Mouse (Mus musculus) CH12.LX (cell line): ENCODE measurements around the gene Phf21a. TPM values are rescaled to one million over a fixed set of nuclear protein-coding genes. Genes with fewer than 3 reads are reported as not detected.

Source experiments
- DNase-seq: peaks from one replicate; pipeline ENCODE4 v3.0.0-alpha.2; 2013; ENCODE audit errors: extremely low read depth
- H3K27ac ChIP-seq: 2 replicates; pipeline ENCODE4 v1.5.1; 2012; ENCODE audit warnings: low read depth, mild to moderate bottlenecking, control low read depth, moderate library complexity; ENCODE audit not compliant: insufficient read depth
- H3K27me3 ChIP-seq: replicated peaks from 2 replicates; pipeline ENCODE3; 2012; ENCODE audit warnings: inconsistent platforms
- H3K36me3 ChIP-seq, 2 experiments: replicated peaks in 1 of 2; 2 replicates each; pipeline versions ENCODE3 to v1.6.1; 2012; ENCODE audit warnings: inconsistent platforms in 1 of 2, low read length in 1 of 2, mild to moderate bottlenecking in 1 of 2, mixed read lengths in 1 of 2, moderate library complexity in 1 of 2; ENCODE audit not compliant: control insufficient read depth in 1 of 2, insufficient read depth in 1 of 2
- H3K4me1 ChIP-seq, 2 experiments: 2 replicates each; pipeline ENCODE4 v1.6.1; 2012; ENCODE audit warnings: inconsistent platforms in 1 of 2, moderate library complexity in 1 of 2; ENCODE audit not compliant: insufficient read depth in 2 of 2, control insufficient read depth in 1 of 2
- H3K4me2 ChIP-seq: 2 replicates; pipeline ENCODE4 v1.6.1; 2012; ENCODE audit warnings: low read depth, mild to moderate bottlenecking, control low read depth; ENCODE audit not compliant: poor library complexity, insufficient read depth, severe bottlenecking
- H3K4me3 ChIP-seq, 3 experiments: fragments of 150-350 bp in 1 of 3; sonication (generic) in 1 of 3; replicated peaks in 1 of 3; 2 replicates each; pipeline versions ENCODE3 to v1.5.1; 2011 to 2012; ENCODE audit warnings: low read depth in 2 of 3, low read length in 2 of 3, mild to moderate bottlenecking in 2 of 3, moderate library complexity in 2 of 3, control low read depth in 1 of 3, improper control_type of control experiment in 1 of 3, inconsistent platforms in 1 of 3, mixed read lengths in 1 of 3; ENCODE audit not compliant: poor library complexity in 1 of 3
- H3K79me2 ChIP-seq: replicated peaks from 2 replicates; pipeline ENCODE4 v1.6.1; 2012; ENCODE audit warnings: mild to moderate bottlenecking, moderate library complexity; ENCODE audit not compliant: control insufficient read depth, poor library complexity, insufficient read depth, severe bottlenecking; ENCODE audit errors: extremely low read depth
- H3K9ac ChIP-seq: 2 replicates; pipeline ENCODE4 v1.6.1; 2012; ENCODE audit warnings: low read depth, mild to moderate bottlenecking, control low read depth, moderate library complexity; ENCODE audit not compliant: insufficient read depth
- H3K9me3 ChIP-seq: replicated peaks from 2 replicates; pipeline ENCODE3; 2012; ENCODE audit warnings: low read length, inconsistent platforms, mixed read lengths
- BHLHE40 ChIP-seq: IDR thresholded peaks from 2 replicates; pipeline ENCODE4 v1.6.1; 2011; ENCODE audit warnings: mild to moderate bottlenecking, low read depth, low read length, improper control_type of control experiment
- CHD2 ChIP-seq: IDR thresholded peaks from 2 replicates; pipeline ENCODE4 v1.6.1; 2011; ENCODE audit warnings: low read length, improper control_type of control experiment
- CTCF ChIP-seq, 2 experiments: IDR thresholded peaks in 1 of 2; conservative IDR thresholded peaks in 1 of 2; 2 replicates each; pipeline ENCODE4 v1.5.1; 2011 to 2012; ENCODE audit warnings: low read depth in 2 of 2, low read length in 2 of 2, improper control_type of control experiment in 1 of 2, inconsistent platforms in 1 of 2, mild to moderate bottlenecking in 1 of 2, moderate library complexity in 1 of 2
- ELF1 ChIP-seq: IDR thresholded peaks from 2 replicates; pipeline ENCODE4 v1.6.1; 2014; ENCODE audit warnings: low read depth, mild to moderate bottlenecking, inconsistent platforms, low read length, improper control_type of control experiment
- EP300 ChIP-seq: IDR thresholded peaks from 2 replicates; pipeline ENCODE4 v1.6.1; 2011; ENCODE audit warnings: low read length, improper control_type of control experiment
- ETS1 ChIP-seq: conservative IDR thresholded peaks from 2 replicates; pipeline ENCODE4 v1.6.1; 2012; ENCODE audit warnings: low read depth, mild to moderate bottlenecking, inconsistent platforms, low read length, improper control_type of control experiment, moderate library complexity
- HCFC1 ChIP-seq: IDR thresholded peaks from 2 replicates; pipeline ENCODE4 v1.6.1; 2012; ENCODE audit warnings: low read depth, mild to moderate bottlenecking, inconsistent platforms, low read length, improper control_type of control experiment
- IRF4 ChIP-seq: IDR thresholded peaks from 2 replicates; pipeline ENCODE4 v1.6.1; 2014; ENCODE audit warnings: low read depth, mild to moderate bottlenecking, inconsistent platforms, low read length, improper control_type of control experiment
- JUN ChIP-seq: IDR thresholded peaks from 2 replicates; pipeline ENCODE4 v1.6.1; 2011; ENCODE audit warnings: low read depth, mild to moderate bottlenecking, low read length, improper control_type of control experiment, moderate library complexity; ENCODE audit not compliant: insufficient read depth
- MAX ChIP-seq: IDR thresholded peaks from 2 replicates; pipeline ENCODE4 v1.6.1; 2011; ENCODE audit warnings: low read length, improper control_type of control experiment
- MAZ ChIP-seq: IDR thresholded peaks from 2 replicates; pipeline ENCODE4 v1.6.1; 2012; ENCODE audit warnings: low read depth, mild to moderate bottlenecking, inconsistent platforms, low read length, improper control_type of control experiment, moderate library complexity
- MYC ChIP-seq: IDR thresholded peaks from 2 replicates; pipeline ENCODE4 v1.6.1; 2011; ENCODE audit warnings: low read depth, mild to moderate bottlenecking, improper control_type of control experiment, low read length
- NELFE ChIP-seq: IDR thresholded peaks from 2 replicates; pipeline ENCODE4 v1.6.1; 2011; ENCODE audit warnings: low read depth, low read length, improper control_type of control experiment
- PAX5 ChIP-seq: IDR thresholded peaks from 2 replicates; pipeline ENCODE4 v1.6.1; 2012; ENCODE audit warnings: low read length, inconsistent platforms, mixed read lengths
- POLR2A ChIP-seq: IDR thresholded peaks from 2 replicates; pipeline ENCODE4 v1.6.1; 2011; ENCODE audit warnings: low read depth, mild to moderate bottlenecking, improper control_type of control experiment, low read length
- POLR2AphosphoS2 ChIP-seq: IDR thresholded peaks from 2 replicates; pipeline ENCODE4 v1.6.1; 2011; ENCODE audit warnings: low read depth, low read length, improper control_type of control experiment
- RAD21 ChIP-seq: IDR thresholded peaks from 2 replicates; pipeline ENCODE4 v1.6.1; 2011; ENCODE audit warnings: low read depth, mild to moderate bottlenecking, low read length, improper control_type of control experiment, moderate library complexity
- RCOR1 ChIP-seq: conservative IDR thresholded peaks from 2 replicates; pipeline ENCODE4 v1.6.1; 2012; ENCODE audit warnings: low read depth, mild to moderate bottlenecking, inconsistent platforms, low read length, improper control_type of control experiment
- SIN3A ChIP-seq: IDR thresholded peaks from 2 replicates; pipeline ENCODE4 v1.6.1; 2012; ENCODE audit warnings: low read length, improper control_type of control experiment, inconsistent platforms
- SMC3 ChIP-seq: IDR thresholded peaks from 2 replicates; pipeline ENCODE4 v1.6.1; 2011; ENCODE audit warnings: low read depth, low read length, improper control_type of control experiment
- TCF12 ChIP-seq: IDR thresholded peaks from 2 replicates; pipeline ENCODE4 v1.6.1; 2014; ENCODE audit warnings: low read depth, mild to moderate bottlenecking, inconsistent platforms, low read length, improper control_type of control experiment
- UBTF ChIP-seq: IDR thresholded peaks from 2 replicates; pipeline ENCODE4 v1.6.1; 2012; ENCODE audit warnings: low read depth, mild to moderate bottlenecking, inconsistent platforms, low read length, improper control_type of control experiment, moderate library complexity
- USF1 ChIP-seq: IDR thresholded peaks from 2 replicates; pipeline ENCODE4 v1.6.1; 2014; ENCODE audit warnings: low read depth, mild to moderate bottlenecking, inconsistent platforms, low read length, improper control_type of control experiment
- USF2 ChIP-seq: conservative IDR thresholded peaks from 2 replicates; pipeline ENCODE4 v1.6.1; 2011; ENCODE audit warnings: low read depth, low read length, improper control_type of control experiment
- ZKSCAN1 ChIP-seq: IDR thresholded peaks from 2 replicates; pipeline ENCODE4 v1.6.1; 2012; ENCODE audit warnings: low read depth, inconsistent platforms, low read length, improper control_type of control experiment, borderline replicate concordance
- ZMIZ1 ChIP-seq: IDR thresholded peaks from 2 replicates; pipeline ENCODE4 v1.6.1; 2012; ENCODE audit warnings: low read depth, mild to moderate bottlenecking, inconsistent platforms, low read length, improper control_type of control experiment
- ZNF384 ChIP-seq: IDR thresholded peaks from 2 replicates; pipeline ENCODE4 v1.6.1; 2012; ENCODE audit warnings: low read depth, low read length, improper control_type of control experiment, inconsistent platforms
- dilution Hi-C: fragments of 300-500 bp; cut with MboI; formaldehyde crosslinking; loops from 2 replicates; pipeline ENCODE4 v1.14.3; 2020; ENCODE audit warnings: low sequenced_read_pairs; ENCODE audit not compliant: extremely low pct_unique_long_range_greater_than_20kb, extremely low pct_ligation_motif_present
- in situ Hi-C: fragments of 300-500 bp; cut with MboI; formaldehyde crosslinking; loops from 3 replicates; pipeline ENCODE4 v1.14.3; 2019; ENCODE audit warnings: low sequenced_read_pairs, low pct_ligation_motif_present, low pct_unique_long_range_greater_than_20kb, mixed read lengths
- polyA plus RNA-seq: library from polyadenylated mRNA; unstranded; fragments of >175 nt; gene quantifications from 2 replicates; pipeline ENCODE4 v1.2.1, GENCODE M21; 2012; ENCODE audit warnings: low read depth; ENCODE audit not compliant: insufficient read length
- total RNA-seq, 2 experiments: library from RNA; depleted of rRNA; stranded (reverse); fragments of 300-350 nt in 1 of 2; fragments of >200 nt in 1 of 2; gene quantifications; 2 replicates each; pipeline ENCODE4 v1.2.3; 2012 to 2014

Gene Phf21a
- total and polyA plus RNA-seq, 3 experiments: 10.2 to 24.5 (median 12.0) TPM

- H3K9ac ChIP-seq: no peak overlapping the region
- TF ChIP-seq ETS1 (no peak), HCFC1 (no peak), JUN (no peak), SMC3 (peak; percentile 40), CHD2 (no peak), CTCF (conservative IDR thresholded peaks at IDR 0.05 in 1 of 2, IDR thresholded peaks at IDR 0.05 in 1 of 2; ENCODE audit: low read depth in 2 of 2, low read length in 2 of 2) (peak in 1 of 2 experiments; percentile 68; a peak in 2 of 4 replicates), POLR2AphosphoS2 (no peak), BHLHE40 (no peak), UBTF (no peak), TCF12 (no peak), ZKSCAN1 (no peak), ZMIZ1 (no peak), NELFE (no peak), MAX (0 out of 2 replicates have a peak, but pooled peaks have one; percentile 20), SIN3A (no peak), PAX5 (no peak), RAD21 (peak; percentile 60), USF1 (no peak), IRF4 (no peak), ELF1 (no peak)
- TF ChIP-seq, all 38 proteins: peak for 4
- in situ Hi-C loops (no loop called here), dilution Hi-C loops (no loop called here)
- peak; percentile 29 for DNase-seq
- H3K79me2 ChIP-seq: no peaks in the 10 kb centered on the region
- peaks cover 53 to 85% of the 10 kb centered on the region in 2 experiments for H3K36me3 ChIP-seq
- H3K4me3 ChIP-seq: no peak overlapping the region
- no peak overlapping the region for H3K27ac ChIP-seq
- H3K9me3 ChIP-seq: no peaks in the 10 kb centered on the region
- no peaks in the 10 kb centered on the region for H3K27me3 ChIP-seq
- peaks cover 0 to 5% of the 10 kb centered on the region in 2 experiments; a peak in 1 of 4 replicates for H3K4me1 ChIP-seq
- no peak overlapping the region for H3K4me2 ChIP-seq
These were observed 238.5 kb downstream of the Phf21a start for GRCm38 (mm10) chr2:92331410-92331809.

DNA sequence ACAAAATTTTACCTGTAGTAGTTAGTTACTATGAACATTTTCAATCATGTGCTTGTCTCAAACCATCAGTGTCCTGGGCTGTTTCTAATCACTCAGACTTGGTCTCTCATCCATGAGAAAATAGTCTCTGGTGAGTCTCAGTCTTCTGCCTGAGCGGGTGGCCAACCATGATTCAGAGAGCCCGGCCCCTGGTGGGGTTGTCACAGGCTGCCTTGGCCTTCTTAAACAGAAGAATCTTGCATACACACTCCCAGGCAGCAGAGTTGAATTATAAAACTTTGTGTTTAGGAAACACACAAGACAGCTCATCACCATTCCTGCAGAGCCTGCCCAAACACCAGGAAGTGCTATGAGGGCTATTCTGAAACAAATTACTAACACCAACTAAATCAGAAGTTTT is 239.0 kb downstream of the Phf21a start:
- no peaks in the 10 kb centered on the region for H3K27me3 ChIP-seq
- H3K36me3 ChIP-seq: peaks cover 51 to 84% of the 10 kb centered on the region in 2 experiments
- H3K4me1 ChIP-seq: 0 out of 4 replicates have a peak, but pooled peaks cover 0 to 4% of the 10 kb centered on the region in 2 experiments
- no peaks in the 10 kb centered on the region for H3K79me2 ChIP-seq
- TF ChIP-seq ZKSCAN1: no peak
- TF ChIP-seq ZNF384: no peak
- no peak for TF ChIP-seq PAX5
- TF ChIP-seq MYC: no peak
- TF ChIP-seq BHLHE40: no peak
- no peak for TF ChIP-seq RAD21
- no peak for TF ChIP-seq POLR2A
- TF ChIP-seq RCOR1: no peak
- no peak for TF ChIP-seq EP300
- no peak for TF ChIP-seq MAZ
- no peak for TF ChIP-seq USF2
- H3K4me2 ChIP-seq: no peak overlapping the region
- in situ Hi-C loops (no loop called here), dilution Hi-C loops (no loop called here)
- no peaks in the 10 kb centered on the region for H3K9me3 ChIP-seq
- H3K9ac ChIP-seq: no peak overlapping the region
- DNase-seq: no peak
- no peak overlapping the region for H3K27ac ChIP-seq
- H3K4me3 ChIP-seq: no peak overlapping the region
